Mouse (Mus musculus) left cerebral cortex, adult 2 months (tissue): Measurements from ENCODE around the gene Smc5. TPM values are rescaled to one million over a fixed set of nuclear protein-coding genes. Genes with fewer than 3 reads are reported as not detected.

Experiments used
- DNase-seq, 2 experiments: peaks; one replicate each; pipeline ENCODE4 v3.0.0; 2021 to 2022; ENCODE audit warnings: low spot score in 2 of 2, mixed read lengths in 1 of 2; ENCODE audit errors: extremely low spot score in 1 of 2
- H3K27ac ChIP-seq: fragments of 200-600 bp; 2 replicates; pipeline ENCODE4 v1.8.1; 2022
- H3K4me3 ChIP-seq: fragments of 200-600 bp; 2 replicates; pipeline ENCODE4 v1.8.1; 2022
- CTCF ChIP-seq: fragments of 200-600 bp; IDR thresholded peaks from 2 replicates; pipeline ENCODE4 v1.8.1; 2022; ENCODE audit warnings: antibody characterized with exemption, mild to moderate bottlenecking, moderate library complexity
- intact Hi-C: fragments of 180-260 bp; cut with DNase I; formaldehyde crosslinking; loops from one replicate; pipeline ENCODE4 v1.15.1; 2025
- total RNA-seq, 2 experiments: library from RNA; stranded (reverse); gene quantifications; 2 replicates each; pipeline ENCODE4 v1.2.3; 2021

The Smc5 gene
- total RNA-seq, 2 experiments from 2014 or later, result 37.1 to 40.0 TPM

DNA sequence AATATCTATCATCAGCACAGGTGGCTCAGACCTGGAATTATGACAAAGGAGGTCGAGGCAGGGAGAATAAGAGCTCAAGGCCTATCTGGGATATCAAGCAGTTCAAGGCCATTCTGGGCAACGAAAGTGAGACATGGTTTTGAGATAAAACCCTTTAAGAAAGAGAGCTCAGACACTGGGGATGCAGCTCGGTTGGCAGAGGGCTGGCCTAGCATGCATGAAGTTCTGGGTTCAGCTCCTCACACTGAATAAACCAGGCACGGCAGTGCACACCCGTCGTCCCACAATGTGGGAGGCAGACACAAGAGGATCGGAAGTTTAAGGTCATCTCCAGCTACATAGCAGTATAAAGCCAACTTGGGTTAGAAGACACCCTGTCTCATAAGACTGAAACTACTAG is 84.7 kb downstream of the Smc5 start:
- intact Hi-C loops, result no loop called here
- no peak overlapping the region for H3K4me3 ChIP-seq
- TF ChIP-seq CTCF, result no peak
- DNase-seq, result no peak
- no peak overlapping the region for H3K27ac ChIP-seq

DNA sequence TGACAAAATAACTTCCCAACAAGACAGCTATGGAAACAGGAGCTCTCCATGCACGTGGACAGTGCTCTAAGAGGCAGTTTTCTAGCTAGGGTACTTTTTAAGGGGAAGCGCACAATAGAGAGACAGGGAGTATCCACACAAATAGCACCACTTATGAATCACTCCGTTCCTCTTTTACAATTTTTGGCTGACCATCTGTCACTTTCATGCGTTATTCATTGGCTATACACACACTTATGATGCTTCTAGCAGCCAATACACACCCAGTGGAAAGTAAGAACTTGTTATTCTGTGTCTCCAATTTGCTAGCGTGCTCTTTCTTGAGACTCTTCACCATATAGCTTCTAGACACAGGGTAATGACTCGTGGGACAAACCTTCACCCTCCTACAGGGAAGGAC is 86.0 kb downstream of the Smc5 start:
- TF ChIP-seq CTCF, result no peak
- intact Hi-C loops, result no loop called here
- DNase-seq, result no peak

GRCm38 (mm10) chr19:23184068-23184467 is 89.6 kb downstream of the Smc5 start:
- Histone ChIP-seq H3K4me3 (no peak overlapping the region), H3K27ac (no peak overlapping the region)
- TF ChIP-seq CTCF, result no peak
- DNase-seq, result no peak
- intact Hi-C loops, result no loop called here

More for the DNA sequence above, 86.0 kb downstream of the Smc5 start:
- Histone ChIP-seq H3K27ac (no peak overlapping the region), H3K4me3 (no peak overlapping the region)

- H3K27ac ChIP-seq, result no peak overlapping the region
- intact Hi-C loops, result no loop called here
- TF ChIP-seq CTCF, result no peak
- DNase-seq, result no peak
- H3K4me3 ChIP-seq, result no peak overlapping the region
Measured at GRCm38 (mm10) chr19:23183493-23183892, 90.2 kb downstream of the Smc5 start.

DNA sequence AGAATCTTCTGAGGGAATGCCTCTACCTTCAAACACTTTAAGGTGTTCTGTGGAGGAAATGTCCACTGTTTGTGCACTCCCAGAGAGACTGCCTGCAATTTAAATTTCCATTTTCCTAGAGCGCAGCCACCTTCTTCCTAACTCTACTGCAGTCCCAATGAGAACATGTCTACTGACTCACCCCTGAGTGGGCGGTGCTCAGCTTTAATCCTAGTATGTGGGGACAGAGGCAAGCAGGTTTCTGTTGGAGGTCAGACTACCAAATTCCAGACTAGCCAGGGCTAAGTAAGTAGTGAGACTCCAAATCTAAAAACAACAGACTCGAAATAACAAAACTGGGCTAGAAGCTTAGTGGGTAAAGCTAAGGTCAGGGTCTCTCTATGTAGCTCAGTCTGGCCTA is 95.2 kb downstream of the Smc5 start:
- no peak overlapping the region for H3K27ac ChIP-seq
- intact Hi-C loops, result no loop called here
- DNase-seq, result no peak
- H3K4me3 ChIP-seq, result no peak overlapping the region
- TF ChIP-seq CTCF, result no peak

DNA sequence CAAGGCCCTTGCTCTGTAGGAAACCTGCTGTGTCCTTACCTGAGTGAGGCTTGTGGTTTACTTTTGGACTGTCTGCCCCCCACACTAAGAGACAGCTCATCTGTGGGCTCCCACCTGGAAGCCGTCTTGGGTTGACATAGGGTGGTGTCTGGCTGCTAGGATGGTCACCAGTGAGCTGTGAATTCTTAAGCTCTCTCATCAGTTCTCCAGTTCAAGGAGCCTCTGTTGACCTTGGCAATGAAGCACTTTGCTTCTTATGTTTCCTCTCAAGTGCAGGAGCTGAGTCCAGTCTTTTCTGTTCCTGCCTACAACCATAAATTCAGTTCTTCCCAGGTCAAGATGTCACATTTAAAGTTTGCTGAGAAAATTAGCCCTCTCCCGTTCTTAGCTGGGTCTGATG is 98.2 kb downstream of the Smc5 start:
- TF ChIP-seq CTCF, result no peak
- intact Hi-C loops, result no loop called here
- Histone ChIP-seq H3K4me3 (no peak overlapping the region), H3K27ac (no peak overlapping the region)
- DNase-seq, result no peak

GRCm38 (mm10) chr19:23175090-23175489 is 98.6 kb downstream of the Smc5 start:
- TF ChIP-seq CTCF, result no peak
- Histone ChIP-seq H3K4me3 (no peak overlapping the region), H3K27ac (no peak overlapping the region)
- DNase-seq, result no peak
- intact Hi-C loops, result no loop called here

DNA sequence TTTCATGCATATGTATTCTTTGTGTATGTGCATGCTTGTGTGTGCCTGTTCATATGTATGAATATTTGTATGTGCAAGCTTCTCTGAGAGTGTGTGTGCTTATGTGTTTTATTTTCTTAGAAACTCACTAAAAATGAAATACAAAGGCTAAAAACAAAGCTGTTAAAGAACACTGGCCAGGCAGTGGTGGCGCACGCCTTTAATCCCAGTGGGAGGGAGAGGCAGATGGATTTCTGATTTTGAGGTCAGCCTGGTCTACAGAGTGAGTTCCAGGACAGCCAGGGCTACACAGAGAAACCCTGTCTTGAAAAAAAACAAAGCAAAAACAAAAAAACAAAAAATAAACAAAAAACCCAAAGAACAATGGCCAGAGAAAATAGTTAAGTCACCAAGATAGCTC is 102.6 kb downstream of the Smc5 start:
- H3K27ac ChIP-seq, result no peak overlapping the region

GRCm38 (mm10) chr19:23170476-23170875 is 103.2 kb downstream of the Smc5 start:
- TF ChIP-seq CTCF, result no peak
- no peak for DNase-seq
- Histone ChIP-seq H3K4me3 (no peak overlapping the region), H3K27ac (no peak overlapping the region; the same call in 1 of the 2 replicates)
- intact Hi-C loops, result no loop called here

More for the DNA sequence above, 102.6 kb downstream of the Smc5 start:
- DNase-seq, result no peak
- no peak for TF ChIP-seq CTCF
- intact Hi-C loops, result no loop called here
- no peak overlapping the region for H3K4me3 ChIP-seq

DNA sequence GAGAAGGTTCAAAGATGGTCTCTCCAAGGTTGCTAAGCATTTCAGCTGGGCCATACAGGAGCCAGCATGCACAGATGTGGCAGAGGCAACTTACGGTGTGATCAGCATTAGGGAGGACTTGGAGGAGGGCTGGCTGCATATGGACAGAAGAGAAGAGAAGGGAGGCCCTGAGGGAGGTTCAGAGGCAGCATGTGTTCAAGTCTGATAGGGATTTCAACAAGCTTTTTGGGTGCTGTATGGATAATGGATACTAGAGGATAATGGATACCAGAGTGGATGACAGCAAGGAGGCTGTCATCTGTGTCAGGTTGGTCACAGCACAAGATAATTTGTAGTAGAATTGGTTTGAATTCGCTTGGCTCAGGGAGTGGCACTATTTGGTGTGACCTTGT is 104.0 kb downstream of the Smc5 start:
- Histone ChIP-seq H3K4me3 (no peak overlapping the region), H3K27ac (peak overlapping the region; percentile 55)
- no peak for DNase-seq
- TF ChIP-seq CTCF, result no peak
- intact Hi-C loops, result loop anchor here (5.0 kb wide), 1 partner anchor 43 kb away; no protein-coding TSS in a partner anchor

GRCm38 (mm10) chr19:23168899-23169658 is 104.6 kb downstream of the Smc5 start:
- intact Hi-C loops, result loop anchor here (5.0 kb wide), 1 partner anchor 43 kb away; no protein-coding TSS in a partner anchor
- no peak for TF ChIP-seq CTCF
- Histone ChIP-seq H3K27ac (peak overlapping the region; percentile 55), H3K4me3 (no peak overlapping the region)
- no peak for DNase-seq

DNA sequence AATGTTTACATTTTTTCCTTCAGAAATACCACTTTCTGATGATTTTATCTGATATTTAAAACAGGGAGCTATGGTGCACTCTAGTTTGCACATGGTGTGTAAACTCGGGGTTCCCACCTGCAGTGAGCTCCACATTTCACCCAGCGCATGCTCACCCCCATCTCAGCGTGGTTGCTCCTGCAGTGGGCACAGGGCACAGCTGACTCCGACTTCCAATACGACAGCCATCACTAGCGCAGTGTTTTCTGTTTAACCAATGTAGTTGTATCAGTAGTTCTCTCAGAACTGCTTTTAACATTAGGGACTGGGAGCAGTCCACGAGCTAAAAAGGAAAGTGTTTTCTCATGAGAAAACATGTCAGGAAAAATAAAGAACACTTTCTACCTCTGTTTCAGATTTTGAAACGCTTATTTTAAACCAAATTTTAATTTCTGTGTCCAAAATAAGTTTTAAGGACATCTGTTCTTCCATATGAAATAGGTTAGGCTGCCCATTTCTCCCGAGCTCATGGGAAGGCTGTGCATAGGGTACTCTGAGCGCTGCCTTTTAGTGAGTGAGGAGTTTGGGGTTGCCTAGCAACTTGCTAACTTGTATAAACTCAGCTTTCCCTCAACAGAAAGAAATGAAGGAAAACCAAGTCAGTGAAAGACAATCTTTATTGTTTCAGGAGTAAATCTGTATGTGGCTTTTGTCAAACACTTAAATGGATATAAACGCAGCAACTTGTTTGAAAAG is 107.0 kb downstream of the Smc5 start:
- intact Hi-C loops, result loop anchor here (5.0 kb wide), 1 partner anchor 46 kb away; no protein-coding TSS in a partner anchor
- no peak for DNase-seq
- Histone ChIP-seq H3K4me3 (no peak overlapping the region), H3K27ac (peak overlapping the region; percentile 40; the same call in 1 of the 2 replicates)
- no peak for TF ChIP-seq CTCF
